Mouse (Mus musculus) intestine, embryonic 15.5 days (tissue): ENCODE results near the gene Ndufb2. TPM values are rescaled to one million over a fixed set of nuclear protein-coding genes. Genes with fewer than 3 reads are reported as not detected.

Experiments used
- ATAC-seq: fragments of 200-750 bp; cut with Nextera tagmentation; 2 replicates; pipeline ENCODE4 v1.8.0; 2017; ENCODE audit warnings: moderate TSS enrichment, moderate library complexity
- H3K27ac ChIP-seq: fragments of 300-500 bp; sonication (generic); 2 replicates; pipeline ENCODE4 v1.5.1; 2015; ENCODE audit warnings: mild to moderate bottlenecking, inconsistent platforms
- H3K27me3 ChIP-seq: fragments of 300-500 bp; sonication (generic); replicated peaks from 2 replicates; pipeline ENCODE4 v1.6.1; 2015; ENCODE audit warnings: inconsistent platforms
- H3K36me3 ChIP-seq: fragments of 300-500 bp; sonication (generic); 2 replicates; pipeline ENCODE4 v1.6.1; 2015; ENCODE audit warnings: inconsistent platforms
- H3K4me1 ChIP-seq: fragments of 300-500 bp; sonication (generic); replicated peaks from 2 replicates; pipeline ENCODE4 v1.6.1; 2015; ENCODE audit warnings: inconsistent platforms
- H3K4me2 ChIP-seq: fragments of 300-500 bp; sonication (generic); replicated peaks from 2 replicates; pipeline ENCODE4 v1.6.1; 2015; ENCODE audit warnings: mild to moderate bottlenecking, inconsistent platforms
- H3K4me3 ChIP-seq: fragments of 300-500 bp; sonication (generic); replicated peaks from 2 replicates; pipeline ENCODE4 v1.5.1; 2015; ENCODE audit warnings: inconsistent platforms
- H3K9ac ChIP-seq: fragments of 300-500 bp; sonication (generic); 2 replicates; pipeline ENCODE4 v1.6.1; 2015; ENCODE audit warnings: inconsistent platforms
- H3K9me3 ChIP-seq: fragments of 300-500 bp; sonication (generic); 2 replicates; pipeline ENCODE4 v1.6.1; 2016; ENCODE audit warnings: inconsistent platforms
- WGBS: fragments of 180-500 bp; shearing (Covaris S2); methylation state at CpG from one replicate; pipeline ENCODE4 v1.1.7; 2015; 5-methylcytosine and 5-hydroxymethylcytosine counted together
- polyA plus RNA-seq: library from polyadenylated mRNA; unstranded; fragments of >200 nt; fragmentation: Nextera tagmentation; extraction: Ambion mirVana; gene quantifications from 2 replicates; pipeline ENCODE4 v1.2.1, GENCODE M21; 2015

Gene Ndufb2
- 378 and 432 TPM in 2 replicates for polyA plus RNA-seq

GRCm38 (mm10) chr6:39592401-39593214, at the start of gene Ndufb2:
Gene Ndufb2, plus strand, starts transcription at chr6:39592574.
- peak within 1 kb of the TSS; percentile 92 for H3K9ac ChIP-seq
- no peaks in the 10 kb centered on the region for H3K27me3 ChIP-seq
- WGBS: under 1% methylated on average over 56 of the region's 56 CpGs
- peak within 1 kb of the TSS; percentile 87 for H3K4me3 ChIP-seq
- peak; percentile 99 for ATAC-seq
- H3K36me3 ChIP-seq: peaks cover 5% of the 10 kb centered on the region; the same call in 1 of the 2 replicates
- peaks cover 6% of the 10 kb centered on the region for H3K4me1 ChIP-seq
- H3K9me3 ChIP-seq: no peaks in the 10 kb centered on the region
- H3K27ac ChIP-seq: peak within 1 kb of the TSS; percentile 95
- peak within 1 kb of the TSS; percentile 91 for H3K4me2 ChIP-seq

- H3K36me3 ChIP-seq: no peaks in the 10 kb centered on the region
- H3K9me3 ChIP-seq: no peaks in the 10 kb centered on the region
- 18% methylated on average over 15 of the region's 15 CpGs for WGBS
- peak overlapping the region; percentile 82 for H3K27ac ChIP-seq
- peaks cover 38% of the 10 kb centered on the region for H3K4me1 ChIP-seq
- peak overlapping the region; percentile 3; the same call in 1 of the 2 replicates for H3K9ac ChIP-seq
- H3K27me3 ChIP-seq: no peaks in the 10 kb centered on the region
- no peak overlapping the region for H3K4me3 ChIP-seq
- H3K4me2 ChIP-seq: peak overlapping the region; percentile 39
- peak; percentile 87 for ATAC-seq
These were observed 49.5 kb upstream of the Ndufb2 start for GRCm38 (mm10) chr6:39542631-39543597.

- no peaks in the 10 kb centered on the region for H3K27me3 ChIP-seq
- H3K27ac ChIP-seq: peak overlapping the region; percentile 79
- ATAC-seq: no peak
- 48% methylated on average over 15 of the region's 15 CpGs for WGBS
- no peak overlapping the region for H3K4me3 ChIP-seq
- H3K9ac ChIP-seq: 0 out of 2 replicates have a peak overlapping the region, but pooled peaks have one; percentile 3
- 0 out of 2 replicates have a peak overlapping the region, but pooled peaks have one; percentile 39 for H3K4me2 ChIP-seq
- H3K36me3 ChIP-seq: no peaks in the 10 kb centered on the region
- H3K4me1 ChIP-seq: peaks cover 35% of the 10 kb centered on the region
- H3K9me3 ChIP-seq: no peaks in the 10 kb centered on the region
These were observed 48.5 kb upstream of the Ndufb2 start for GRCm38 (mm10) chr6:39543769-39544420.

GRCm38 (mm10) chr6:39545474-39545873, 46.9 kb upstream of the Ndufb2 start:
- Histone ChIP-seq H3K36me3 (no peaks in the 10 kb centered on the region), H3K4me1 (peaks cover 23% of the 10 kb centered on the region), H3K27ac (no peak overlapping the region), H3K27me3 (no peaks in the 10 kb centered on the region), H3K4me2 (no peak overlapping the region), H3K9me3 (no peaks in the 10 kb centered on the region), H3K4me3 (no peak overlapping the region), H3K9ac (no peak overlapping the region)
- ATAC-seq: no peak
- 83% methylated on average over 7 of the region's 7 CpGs for WGBS

GRCm38 (mm10) chr6:39548030-39548429, 44.3 kb upstream of the Ndufb2 start:
- H3K4me3 ChIP-seq: no peak overlapping the region
- H3K4me1 ChIP-seq: peaks cover 15% of the 10 kb centered on the region
- no peaks in the 10 kb centered on the region for H3K36me3 ChIP-seq
- ATAC-seq: no peak
- H3K4me2 ChIP-seq: no peak overlapping the region
- H3K27ac ChIP-seq: no peak overlapping the region
- H3K9ac ChIP-seq: no peak overlapping the region
- WGBS: 73% methylated on average over 5 of the region's 5 CpGs
- H3K27me3 ChIP-seq: no peaks in the 10 kb centered on the region
- H3K9me3 ChIP-seq: no peaks in the 10 kb centered on the region

GRCm38 (mm10) chr6:39551981-39552636, 40.3 kb upstream of the Ndufb2 start:
- no peaks in the 10 kb centered on the region for H3K27me3 ChIP-seq
- H3K4me1 ChIP-seq: peaks cover 17% of the 10 kb centered on the region
- ATAC-seq: no peak
- H3K9me3 ChIP-seq: no peaks in the 10 kb centered on the region
- no peaks in the 10 kb centered on the region for H3K36me3 ChIP-seq
- H3K27ac ChIP-seq: no peak overlapping the region
- WGBS: 56% methylated on average over 8 of the region's 8 CpGs
- no peak overlapping the region for H3K4me3 ChIP-seq
- H3K9ac ChIP-seq: no peak overlapping the region
- H3K4me2 ChIP-seq: no peak overlapping the region

- H3K9me3 ChIP-seq: no peaks in the 10 kb centered on the region
- WGBS: 55% methylated on average over 12 of the region's 12 CpGs
- H3K27me3 ChIP-seq: no peaks in the 10 kb centered on the region
- no peak overlapping the region for H3K9ac ChIP-seq
- H3K36me3 ChIP-seq: no peaks in the 10 kb centered on the region
- peak overlapping the region; percentile 25 for H3K4me2 ChIP-seq
- H3K4me3 ChIP-seq: no peak overlapping the region
- ATAC-seq: no peak
- no peak overlapping the region for H3K27ac ChIP-seq
- H3K4me1 ChIP-seq: peaks cover 19% of the 10 kb centered on the region
These were observed 37.3 kb upstream of the Ndufb2 start for GRCm38 (mm10) chr6:39554888-39555647.

GRCm38 (mm10) chr6:39555648-39555945, 36.8 kb upstream of the Ndufb2 start:
- Histone ChIP-seq H3K36me3 (no peaks in the 10 kb centered on the region), H3K9ac (no peak overlapping the region), H3K4me1 (peaks cover 19% of the 10 kb centered on the region), H3K4me3 (no peak overlapping the region), H3K27ac (no peak overlapping the region), H3K4me2 (peak overlapping the region; percentile 25), H3K9me3 (no peaks in the 10 kb centered on the region), H3K27me3 (no peaks in the 10 kb centered on the region)
- WGBS: 71% methylated on average over 2 of the region's 2 CpGs
- no peak for ATAC-seq

GRCm38 (mm10) chr6:39556900-39557659, 35.3 kb upstream of the Ndufb2 start:
- Histone ChIP-seq H3K9me3 (no peaks in the 10 kb centered on the region), H3K36me3 (no peaks in the 10 kb centered on the region), H3K4me2 (peak overlapping the region; percentile 82), H3K27ac (peak overlapping the region; percentile 89), H3K4me1 (peaks cover 19% of the 10 kb centered on the region), H3K27me3 (no peaks in the 10 kb centered on the region), H3K9ac (peak overlapping the region; percentile 87), H3K4me3 (peak overlapping the region; percentile 80)
- under 1% methylated on average over 47 of the region's 54 CpGs for WGBS
- peak; percentile 77 for ATAC-seq

GRCm38 (mm10) chr6:39557723-39558261, 34.6 kb upstream of the Ndufb2 start, which contains the start of gene Dennd2a:
Gene Dennd2a, minus strand, starts transcription at chr6:39557867.
- H3K36me3 ChIP-seq: no peaks in the 10 kb centered on the region
- H3K27me3 ChIP-seq: no peaks in the 10 kb centered on the region
- H3K4me2 ChIP-seq: peak within 1 kb of the TSS; percentile 82
- under 1% methylated on average over 47 of the region's 50 CpGs for WGBS
- no peaks in the 10 kb centered on the region for H3K9me3 ChIP-seq
- H3K4me3 ChIP-seq: peak within 1 kb of the TSS; percentile 80
- ATAC-seq: peak; percentile 90
- peak within 1 kb of the TSS; percentile 87 for H3K9ac ChIP-seq
- peak within 1 kb of the TSS; percentile 89 for H3K27ac ChIP-seq
- peaks cover 22% of the 10 kb centered on the region for H3K4me1 ChIP-seq
